Mouse (Mus musculus): ENCODE measurements around the gene Ptges.

DNA sequence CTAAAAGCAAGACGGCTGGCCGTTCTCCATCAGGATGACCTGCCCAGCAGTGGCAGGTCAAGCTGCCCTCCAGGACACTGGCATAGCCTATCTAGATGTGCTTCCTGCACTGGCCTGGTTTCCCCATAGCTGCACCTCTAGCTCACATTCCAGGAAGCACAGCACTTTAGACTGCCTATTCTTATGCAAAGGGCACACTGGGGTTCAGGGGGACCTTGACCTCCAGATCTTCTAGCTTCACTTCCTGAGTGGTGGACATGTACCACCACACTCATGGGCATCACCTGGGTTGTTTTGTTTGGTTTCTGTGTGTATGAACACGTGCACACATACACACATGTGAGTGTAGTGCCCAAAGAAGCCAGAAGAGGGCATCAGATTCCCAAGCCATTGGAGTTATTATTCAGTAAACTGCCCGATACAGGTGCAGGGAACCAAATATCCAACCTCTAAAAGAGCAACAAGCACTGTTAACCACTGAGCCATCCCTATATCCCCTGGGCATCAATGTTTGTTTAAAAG, 44.8 kb downstream of the Ptges start:
- TF ChIP-seq CTCF (IDR thresholded peaks at IDR 0.05; ENCODE audit: borderline replicate concordance, insufficient read depth, low read length), result no peak
- no peak for TF ChIP-seq POLR2A (IDR thresholded peaks at IDR 0.05; ENCODE audit: low read depth, low read length)
